Mouse (Mus musculus) G1E (cell line): Measurements from ENCODE around the gene 1700020D05Rik. TPM values are rescaled to one million over a fixed set of nuclear protein-coding genes. Genes with fewer than 3 reads are reported as not detected.

Experiments
- ATAC-seq: 2 replicates; pipeline ENCODE4 v1.8.0; 2016; ENCODE audit warnings: mild to moderate bottlenecking; ENCODE audit not compliant: insufficient number of reproducible peaks, poor library complexity, low FRiP score, severe bottlenecking; ENCODE audit errors: extremely low read depth
- DNase-seq: peaks from one replicate; pipeline ENCODE4 v3.0.0; 2012; ENCODE audit warnings: low spot score
- H3K27me3 ChIP-seq: 2 replicates; pipeline ENCODE4 v1.6.1; 2012; ENCODE audit warnings: mild to moderate bottlenecking, low read length, inconsistent platforms; ENCODE audit not compliant: insufficient read depth
- H3K36me3 ChIP-seq: replicated peaks from 2 replicates; pipeline ENCODE3; 2012; ENCODE audit warnings: mild to moderate bottlenecking, inconsistent platforms
- H3K4me1 ChIP-seq: 2 replicates; pipeline ENCODE4 v1.6.1; 2012; ENCODE audit warnings: low read depth, low read length, inconsistent platforms, mixed read lengths; ENCODE audit not compliant: insufficient read depth
- H3K4me3 ChIP-seq: 2 replicates; pipeline ENCODE4 v1.5.1; 2012; ENCODE audit warnings: low read depth, mild to moderate bottlenecking, inconsistent platforms, low read length, moderate library complexity, mixed read lengths
- H3K9me3 ChIP-seq: replicated peaks from 2 replicates; pipeline ENCODE4 v1.6.1; 2012; ENCODE audit warnings: inconsistent platforms
- CTCF ChIP-seq: IDR thresholded peaks from 2 replicates; pipeline ENCODE4 v1.5.1; 2012; ENCODE audit warnings: low read depth, low read length, inconsistent platforms, mixed read lengths
- GATA1 ChIP-seq: IDR thresholded peaks from 2 replicates; pipeline ENCODE4 v1.6.1; 2012; ENCODE audit warnings: borderline replicate concordance, low read length, inconsistent platforms, mixed read lengths
- GATA2 ChIP-seq: IDR thresholded peaks from 2 replicates; pipeline ENCODE4 v1.6.1; 2012; ENCODE audit warnings: low read depth, low read length, inconsistent platforms, borderline replicate concordance
- POLR2AphosphoS5 ChIP-seq: IDR thresholded peaks from 2 replicates; pipeline ENCODE4 v1.6.1; 2012; ENCODE audit warnings: low read depth, low read length, inconsistent platforms; ENCODE audit not compliant: insufficient replicate concordance
- TAL1 ChIP-seq: conservative IDR thresholded peaks from 2 replicates; pipeline ENCODE4 v1.6.1; 2012; ENCODE audit warnings: low read depth, low read length, inconsistent platforms, mixed read lengths
- polyA plus RNA-seq: library from polyadenylated mRNA; stranded (reverse); fragments of >175 nt; gene quantifications from 2 replicates; pipeline ENCODE4 v1.2.3, GENCODE M21; 2012
- total RNA-seq, 2 experiments: library from RNA; stranded (forward) in 1 of 2; stranded (reverse) in 1 of 2; fragments of 200-1000 nt in 1 of 2; fragments of >200 nt in 1 of 2; fragmentation: Nextera tagmentation in 1 of 2; gene quantifications; 2 replicates each; pipeline ENCODE4 v1.2.3; 2014 to 2017

Gene 1700020D05Rik
- total and polyA plus RNA-seq, 3 experiments: 0.36 to 4.0 (median 2.1) TPM

GRCm38 (mm10) chr19:5466916-5467500, 36.6 kb downstream of the 1700020D05Rik start:
- Histone ChIP-seq H3K9me3 (no peaks in the 10 kb centered on the region), H3K4me1 (peaks cover 25% of the 10 kb centered on the region), H3K27me3 (peaks cover 8% of the 10 kb centered on the region), H3K4me3 (no peak overlapping the region), H3K36me3 (peaks cover 64% of the 10 kb centered on the region)
- DNase-seq (no peak), ATAC-seq (no peak)
- TF ChIP-seq CTCF: no peak
- TF ChIP-seq GATA2: no peak
- TF ChIP-seq POLR2AphosphoS5: no peak
- no peak for TF ChIP-seq GATA1
- no peak for TF ChIP-seq TAL1

- DNase-seq: no peak
- peaks cover 72% of the 10 kb centered on the region for H3K36me3 ChIP-seq
Measured at GRCm38 (mm10) chr19:5465037-5465436, 38.5 kb downstream of the 1700020D05Rik start.

GRCm38 (mm10) chr19:5463791-5464562, 39.6 kb downstream of the 1700020D05Rik start:
- Histone ChIP-seq H3K36me3 (peaks cover 72% of the 10 kb centered on the region), H3K9me3 (no peaks in the 10 kb centered on the region), H3K4me1 (peaks cover 50% of the 10 kb centered on the region), H3K27me3 (no peaks in the 10 kb centered on the region), H3K4me3 (no peak overlapping the region)
- DNase-seq (no peak), ATAC-seq (no peak)
- TF ChIP-seq TAL1 (no peak), CTCF (peak; percentile 89), GATA1 (no peak), GATA2 (no peak)

More at GRCm38 (mm10) chr19:5465037-5465436, 38.5 kb downstream of the 1700020D05Rik start:
- no peak for ATAC-seq
- Histone ChIP-seq H3K4me3 (no peak overlapping the region), H3K9me3 (no peaks in the 10 kb centered on the region), H3K4me1 (peaks cover 40% of the 10 kb centered on the region), H3K27me3 (peaks cover 3% of the 10 kb centered on the region)
- TF ChIP-seq CTCF (no peak), GATA2 (no peak), TAL1 (no peak), GATA1 (no peak), POLR2AphosphoS5 (no peak)

DNA sequence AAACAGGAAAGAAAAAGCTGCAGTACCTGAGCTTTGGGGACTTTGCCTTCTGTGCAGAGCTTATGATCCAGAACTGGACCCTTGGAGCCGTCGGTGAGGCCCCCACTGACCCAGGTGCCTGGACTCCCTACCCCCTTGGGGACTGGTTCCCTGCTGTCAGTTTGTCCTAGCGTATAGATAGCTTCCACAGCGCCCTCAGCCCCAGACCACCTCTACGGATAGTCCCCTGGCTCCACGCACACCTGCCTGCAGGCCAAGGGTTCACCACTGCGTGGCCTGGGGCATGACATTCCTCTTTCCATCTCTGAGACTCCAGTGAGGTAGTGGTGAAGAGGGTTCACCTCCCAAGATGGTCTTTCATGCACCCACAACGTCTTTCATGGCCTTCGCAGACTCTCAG, 40.4 kb downstream of the 1700020D05Rik start:
- ATAC-seq: no peak

DNA sequence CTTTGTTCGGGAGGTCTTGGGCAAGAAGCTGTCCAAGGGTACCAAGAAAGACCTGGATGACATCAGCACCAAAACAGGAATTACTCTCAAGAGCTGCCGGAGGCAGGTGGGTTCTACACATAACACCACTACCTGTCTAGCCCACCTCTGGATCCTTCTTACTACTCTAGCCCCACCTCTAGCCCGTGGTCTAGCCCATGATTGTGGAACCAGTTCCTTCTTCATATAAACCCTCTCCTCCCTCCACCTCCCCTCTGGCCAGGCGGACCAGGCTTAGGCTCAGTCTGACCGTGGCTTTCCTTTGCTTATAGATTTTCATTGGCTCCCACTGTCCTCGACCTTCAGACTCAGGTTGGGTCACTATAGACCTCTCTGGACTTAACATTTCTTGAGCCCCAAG, 42.2 kb downstream of the 1700020D05Rik start:
- Histone ChIP-seq H3K36me3 (peaks cover 54% of the 10 kb centered on the region), H3K4me3 (peak overlapping the region; percentile 88; the same call in 1 of the 2 replicates), H3K27me3 (no peaks in the 10 kb centered on the region), H3K4me1 (peaks cover 60% of the 10 kb centered on the region), H3K9me3 (no peaks in the 10 kb centered on the region)
- ATAC-seq (no peak), DNase-seq (no peak)
- no peak for TF ChIP-seq GATA1
- no peak for TF ChIP-seq CTCF
- no peak for TF ChIP-seq TAL1
- TF ChIP-seq POLR2AphosphoS5: no peak
- TF ChIP-seq GATA2: no peak

More for the DNA sequence above, 40.4 kb downstream of the 1700020D05Rik start:
- no peaks in the 10 kb centered on the region for H3K9me3 ChIP-seq
- TF ChIP-seq POLR2AphosphoS5 (no peak), GATA2 (no peak), TAL1 (no peak), GATA1 (no peak), CTCF (no peak)
- peaks cover 52% of the 10 kb centered on the region for H3K4me1 ChIP-seq
- no peak for DNase-seq
- peaks cover 70% of the 10 kb centered on the region for H3K36me3 ChIP-seq
- no peaks in the 10 kb centered on the region for H3K27me3 ChIP-seq
- no peak overlapping the region for H3K4me3 ChIP-seq

DNA sequence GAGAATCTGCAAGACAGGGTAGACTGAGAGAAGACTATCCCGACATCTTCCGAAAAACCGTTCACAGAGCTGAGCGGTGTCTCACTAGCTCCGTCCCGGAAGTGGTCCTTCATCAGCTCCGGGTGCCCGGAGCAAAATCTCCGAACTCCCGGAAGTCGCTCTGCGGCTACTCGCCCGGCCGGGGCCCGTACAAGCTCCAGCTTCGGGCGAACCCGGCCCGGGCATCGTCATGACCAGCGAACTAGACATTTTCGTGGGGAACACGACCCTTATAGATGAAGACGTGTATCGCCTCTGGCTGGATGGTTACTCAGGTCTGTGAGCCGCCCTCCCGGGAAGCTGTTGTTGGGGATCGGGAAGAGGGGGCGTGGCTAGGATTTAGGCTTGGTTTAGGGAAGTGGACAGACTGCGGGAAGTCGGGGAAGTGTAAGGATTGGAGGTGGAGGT, 43.1 kb downstream of the 1700020D05Rik start, which contains the start of gene Fibp:
TSS of gene Fibp (plus strand) at position 151 of the 447 bp plus-strand sequence.
- H3K9me3 ChIP-seq: no peaks in the 10 kb centered on the region
- H3K4me1 ChIP-seq: peaks cover 69% of the 10 kb centered on the region
- H3K4me3 ChIP-seq: peak within 1 kb of the TSS; percentile 88
- H3K27me3 ChIP-seq: no peaks in the 10 kb centered on the region
- TF ChIP-seq GATA1 (no peak), POLR2AphosphoS5 (no peak), CTCF (no peak)
- ATAC-seq (0 out of 2 replicates have a peak, but pooled peaks have one; percentile 11), DNase-seq (peak; percentile 64)
- peaks cover 54% of the 10 kb centered on the region for H3K36me3 ChIP-seq
